Mouse (Mus musculus) thymus, adult 18-20 months (tissue): ENCODE data around the gene Dusp6.
A peak's percentile ranks its signal among the peaks of the same experiment; 100 is the strongest.
"Not testable (repeated sequence)": the region's sequence is repeated elsewhere in the genome, so short reads cannot be mapped to it uniquely, and the experiment has no call there.

ENCODE experiments used
- DNase-seq, 2 experiments: peaks; one replicate each; pipeline ENCODE4 v3.0.0; 2022; ENCODE audit warnings: mixed read lengths in 2 of 2

Gene Dusp6

DNA sequence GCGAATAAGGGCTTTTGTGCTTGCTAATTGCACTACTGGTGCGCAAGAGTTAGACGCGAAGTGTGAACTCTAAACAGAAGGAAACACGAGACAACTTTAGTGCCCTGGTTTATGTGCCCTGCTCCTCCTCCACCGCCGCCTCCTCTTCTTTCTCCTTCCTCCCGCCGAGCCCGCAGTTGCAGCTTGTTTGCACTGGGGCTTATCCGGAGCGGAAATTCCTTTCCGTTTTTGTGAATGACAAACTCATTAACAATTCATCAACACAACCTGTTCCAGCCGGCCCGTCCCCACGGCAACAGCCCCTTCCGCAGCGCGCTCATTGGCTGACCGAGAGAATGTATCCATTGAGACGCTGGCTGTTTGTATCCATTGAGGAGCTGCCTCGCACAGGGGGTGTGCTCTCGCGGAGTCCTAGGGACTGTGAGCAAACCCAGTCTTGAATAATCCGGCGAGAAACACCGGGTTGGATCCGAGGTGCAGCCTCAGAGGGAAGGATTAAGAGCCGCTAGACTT is at the start of gene Dusp6:
Dusp6 (plus strand) TSS at position 365 of the 513 bp plus-strand sequence.
- peak; percentile 84 to 90 for DNase-seq

GRCm38 (mm10) chr10:99214421-99215299 is 48.4 kb upstream of the Dusp6 start:
- no peak for DNase-seq

DNA sequence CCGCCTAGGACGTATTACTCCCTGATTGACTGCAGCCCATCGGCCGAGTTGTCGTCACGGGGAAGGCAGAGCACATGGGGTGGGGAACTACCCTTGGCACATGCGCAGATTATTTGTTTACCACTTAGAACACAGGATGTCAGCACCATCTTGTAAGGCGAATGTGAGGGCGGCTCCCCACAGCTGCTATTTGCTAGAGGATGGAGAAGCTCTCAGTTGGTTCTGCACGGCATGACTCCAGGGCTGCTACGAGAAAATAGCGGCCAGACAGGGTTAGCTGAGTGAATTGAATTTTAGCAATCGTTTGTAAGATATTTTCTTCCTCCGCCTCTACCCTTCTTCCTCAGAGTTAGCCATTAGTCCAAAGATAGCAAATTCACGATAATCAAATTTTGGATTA is 46.5 kb upstream of the Dusp6 start:
- DNase-seq, result not testable (repeated sequence)

- no peak for DNase-seq
Measured at GRCm38 (mm10) chr10:99221540-99221939, 41.5 kb upstream of the Dusp6 start.

DNA sequence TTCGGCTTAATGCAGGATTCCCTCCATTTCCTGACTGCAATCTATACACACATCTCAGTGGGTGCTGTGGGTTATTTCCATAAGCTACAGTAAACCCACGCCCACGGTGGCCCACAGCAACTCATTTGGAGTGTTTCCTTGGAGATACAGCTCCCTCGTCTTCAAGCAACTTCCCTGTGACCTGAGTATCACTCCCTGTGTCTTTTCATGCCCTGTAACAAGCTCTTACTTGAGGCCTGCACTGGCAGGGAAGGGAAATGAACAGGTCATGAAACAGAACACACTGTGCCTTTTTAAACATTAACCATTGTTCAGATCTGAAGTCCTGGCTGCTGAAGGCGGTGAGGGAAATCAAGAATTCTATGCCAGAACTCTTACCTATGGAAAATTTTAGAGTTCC is 40.3 kb upstream of the Dusp6 start:
- DNase-seq, result no peak

GRCm38 (mm10) chr10:99224218-99224617 is 38.8 kb upstream of the Dusp6 start:
- DNase-seq, result no peak

- no peak for DNase-seq
Measured at GRCm38 (mm10) chr10:99226782-99227181, 36.2 kb upstream of the Dusp6 start.

GRCm38 (mm10) chr10:99227968-99228864 is 34.8 kb upstream of the Dusp6 start:
- no peak for DNase-seq

DNA sequence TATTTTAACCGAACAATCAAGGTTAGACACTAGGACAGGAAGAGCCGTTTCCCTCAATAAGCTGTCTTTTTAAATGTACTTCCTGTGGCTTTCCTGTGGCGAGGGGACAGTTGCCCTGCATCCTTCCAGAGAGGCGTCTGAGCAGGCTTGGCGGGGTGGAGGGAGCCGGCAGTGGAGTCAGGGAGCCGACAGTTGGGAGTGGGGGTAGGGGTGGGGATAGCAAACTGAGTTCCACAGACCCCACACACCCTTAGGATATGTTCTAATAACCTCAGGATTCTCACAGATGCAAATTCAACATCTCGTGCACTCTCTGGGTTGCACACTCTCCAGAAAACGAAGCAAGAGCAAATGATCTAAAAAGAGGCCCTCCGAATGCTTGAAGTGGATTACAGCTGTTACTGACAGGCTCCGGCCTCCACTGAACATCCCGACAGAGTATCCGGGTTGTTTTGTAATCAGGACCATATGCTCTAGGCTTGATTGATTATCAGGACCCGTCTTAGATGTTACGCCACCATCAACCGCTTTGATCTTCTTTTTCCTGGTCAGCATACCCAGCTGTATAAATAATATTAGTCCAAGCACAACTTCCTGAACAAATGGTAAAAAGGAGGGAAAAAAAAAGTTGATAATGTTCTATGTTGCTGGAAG is 33.9 kb upstream of the Dusp6 start:
- DNase-seq, result no peak

- no peak for DNase-seq
Measured at GRCm38 (mm10) chr10:99232518-99233227, 30.4 kb upstream of the Dusp6 start.

DNA sequence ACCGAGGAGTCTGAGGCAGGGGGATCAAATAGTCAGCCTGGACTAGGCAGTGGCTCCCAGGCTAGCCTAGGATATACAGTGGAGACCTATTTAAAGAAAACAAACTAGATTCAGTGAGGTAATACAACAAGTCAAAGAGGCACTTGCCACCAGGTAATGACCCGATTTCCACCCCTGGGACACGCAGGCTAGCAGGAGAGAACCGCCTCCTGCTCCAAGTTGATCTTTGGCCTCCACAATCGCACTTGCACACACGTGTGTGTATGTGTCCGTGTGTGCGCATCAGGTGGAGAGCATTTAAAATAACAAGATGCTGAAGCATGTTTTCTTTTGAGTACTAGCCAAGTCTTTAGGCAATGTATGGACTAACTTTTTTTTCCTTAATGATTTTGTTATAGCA is 28.7 kb upstream of the Dusp6 start:
- DNase-seq, result no peak

DNA sequence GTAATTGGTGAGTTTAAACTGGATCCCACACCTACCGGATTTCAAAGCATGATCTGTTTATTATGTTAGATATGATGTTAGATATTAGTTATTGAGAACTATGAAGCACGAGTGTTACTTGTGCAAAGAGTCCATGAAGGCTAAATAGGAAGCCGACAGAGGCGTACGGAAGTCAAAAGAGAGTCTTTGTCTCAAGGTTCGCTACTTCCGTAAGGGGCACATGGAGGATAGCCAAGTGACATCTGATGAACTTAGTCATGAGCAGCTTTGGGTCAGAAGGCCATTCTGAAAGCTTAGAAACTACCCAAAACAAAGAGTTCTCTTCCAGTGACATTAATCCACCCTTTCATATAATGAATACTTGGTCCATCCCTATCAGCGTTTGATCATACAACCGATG is 27.9 kb upstream of the Dusp6 start:
- DNase-seq, result no peak

DNA sequence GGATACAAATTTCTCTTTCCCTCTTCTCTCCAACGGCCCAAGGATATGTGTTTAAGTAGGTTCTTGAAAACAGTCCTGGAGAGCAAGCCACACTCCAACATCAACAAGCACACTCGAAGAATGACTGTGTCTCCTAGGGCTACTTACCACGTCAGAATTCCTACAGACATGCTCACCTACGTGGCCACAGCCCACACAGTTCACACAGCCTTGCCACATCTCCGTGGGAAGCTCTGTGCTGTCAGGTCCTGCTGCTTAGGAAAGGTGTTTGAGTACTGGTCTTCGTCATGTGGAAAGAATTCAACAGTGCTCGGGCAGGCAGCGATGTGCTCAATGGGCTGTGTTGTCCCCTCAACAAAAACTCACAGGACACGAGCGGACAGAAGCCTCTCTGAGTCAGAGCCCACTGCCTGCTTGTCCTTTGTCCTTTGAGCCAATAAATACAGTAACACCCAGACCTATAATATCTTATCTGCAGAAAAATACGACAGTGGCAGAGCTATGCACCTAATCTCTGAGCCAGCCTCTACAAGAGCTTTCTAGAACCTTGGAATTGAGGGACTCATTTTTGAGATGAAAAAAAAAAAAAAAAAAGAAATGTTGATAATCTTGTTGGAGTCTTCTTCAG is 25.7 kb upstream of the Dusp6 start:
- no peak for DNase-seq

GRCm38 (mm10) chr10:99238537-99238936 is 24.5 kb upstream of the Dusp6 start:
- DNase-seq, result no peak

DNA sequence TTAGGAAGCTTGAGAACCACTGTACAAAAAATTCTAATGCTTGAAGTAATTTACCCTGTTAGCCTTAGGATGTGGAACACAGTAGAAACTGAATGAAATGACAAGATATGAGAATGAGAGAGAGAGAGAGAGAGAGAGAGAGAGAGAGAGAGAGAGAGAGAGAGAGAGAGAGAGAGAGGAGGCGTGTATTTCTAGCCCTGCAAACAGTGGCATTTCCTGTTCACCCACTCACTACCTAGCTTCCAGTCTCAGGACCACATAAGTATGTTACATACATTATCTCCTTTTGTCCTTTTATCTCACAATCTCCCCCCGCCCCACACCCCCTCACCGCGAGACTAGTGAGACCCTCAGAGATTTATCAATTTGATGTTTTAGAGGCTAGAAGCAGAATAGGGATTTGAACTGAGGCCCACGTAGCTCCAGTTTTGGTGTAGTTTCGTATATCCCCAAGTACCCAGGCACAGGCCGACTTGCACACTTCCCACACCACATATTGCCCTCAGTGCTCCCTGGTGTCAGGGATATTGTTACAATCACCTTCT is 21.7 kb upstream of the Dusp6 start:
- DNase-seq, result peak; percentile 17 to 54

- DNase-seq, result peak; percentile 47 to 73
Measured at GRCm38 (mm10) chr10:99241829-99242711, 21.0 kb upstream of the Dusp6 start.

GRCm38 (mm10) chr10:99242721-99243120 is 20.3 kb upstream of the Dusp6 start:
- no peak for DNase-seq

GRCm38 (mm10) chr10:99243907-99244489 is 19.0 kb upstream of the Dusp6 start:
- no peak for DNase-seq

DNA sequence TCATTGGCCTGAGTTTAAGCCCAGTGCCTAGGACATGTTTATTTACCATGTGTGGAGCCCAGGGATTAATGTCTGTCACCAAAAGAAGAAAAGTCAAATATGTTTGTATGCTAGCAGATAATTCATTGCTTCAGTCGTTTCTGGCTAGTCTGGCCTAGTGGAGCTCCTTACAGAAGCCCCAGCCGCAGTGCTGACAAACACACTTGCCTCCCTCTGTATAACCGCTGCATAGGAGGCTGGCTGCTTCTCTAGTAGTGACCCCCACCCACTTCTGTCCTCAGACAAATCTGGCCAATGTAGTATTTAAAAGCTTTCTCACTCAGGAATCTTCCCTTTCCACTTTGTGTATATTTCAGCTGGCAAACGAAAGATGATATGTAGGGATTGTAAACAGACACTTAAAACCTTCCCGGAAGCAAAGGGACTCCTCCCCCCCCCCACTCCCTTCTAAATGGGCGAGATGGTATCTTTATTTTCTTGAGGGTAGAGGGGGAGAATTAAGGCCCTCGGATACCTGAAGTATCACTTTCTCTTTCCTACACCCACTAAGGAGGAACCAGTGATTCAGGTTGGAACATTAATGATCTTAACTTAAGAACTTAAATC is 18.3 kb upstream of the Dusp6 start:
- no peak for DNase-seq
